Mouse (Mus musculus): ENCODE data around the gene Mcm5. TPM values are rescaled to one million over a fixed set of nuclear protein-coding genes. Genes with fewer than 3 reads are reported as not detected.

The Mcm5 gene
- polyA plus RNA-seq, 1 experiment from 2014 or later, result 188 TPM

DNA sequence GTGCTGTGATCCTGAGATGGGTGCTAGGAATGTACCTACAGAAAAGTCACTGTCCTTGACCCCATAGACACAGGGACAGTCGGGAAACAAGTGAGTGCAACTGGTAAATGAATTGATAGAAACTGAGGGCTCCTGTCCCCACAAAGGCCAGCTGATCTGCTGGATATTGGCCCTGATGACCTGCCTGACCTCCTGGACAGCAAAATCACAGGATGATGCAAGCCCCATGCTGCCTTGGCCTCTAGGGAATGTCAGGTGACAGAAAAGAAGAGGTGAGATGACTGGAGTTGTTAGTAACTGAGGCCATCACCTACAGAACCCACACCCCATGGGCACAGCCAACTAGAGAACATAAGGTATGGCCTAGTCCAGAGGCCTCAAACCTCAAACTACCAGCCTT lies 31.2 kb upstream of the Mcm5 start:
- no peak overlapping the region for H3K9ac ChIP-seq (ENCODE audit: low read depth, low read length)
- H3K27ac ChIP-seq (ENCODE audit: low read depth, low read length), result no peak overlapping the region
- H3K27me3 ChIP-seq (ENCODE audit: control insufficient read depth, insufficient read depth, low read length), result no peaks in the 10 kb centered on the region
- 76% methylated on average over 1 of the region's 1 CpGs for WGBS
- no peak overlapping the region for H3K4me3 ChIP-seq (ENCODE audit: low read length)
- no peak overlapping the region for H3K4me2 ChIP-seq (replicated peaks; ENCODE audit: low read depth, low read length)
- H3K9me3 ChIP-seq (ENCODE audit: control insufficient read depth, low read length), result no peaks in the 10 kb centered on the region
- H3K36me3 ChIP-seq (ENCODE audit: control insufficient read depth, insufficient read depth, low read length), result no peaks in the 10 kb centered on the region
- no peaks in the 10 kb centered on the region for H3K4me1 ChIP-seq (ENCODE audit: control insufficient read depth, insufficient read depth, low read length)
- no peak for ATAC-seq (ENCODE audit: low FRiP score, low TSS enrichment)

- no peaks in the 10 kb centered on the region for H3K36me3 ChIP-seq (ENCODE audit: control insufficient read depth, insufficient read depth, low read length)
- H3K4me3 ChIP-seq (ENCODE audit: low read length), result no peak overlapping the region
- WGBS, result 97% methylated on average over 9 of the region's 9 CpGs
- no peaks in the 10 kb centered on the region for H3K27me3 ChIP-seq (ENCODE audit: control insufficient read depth, insufficient read depth, low read length)
- H3K4me2 ChIP-seq (replicated peaks; ENCODE audit: low read depth, low read length), result no peak overlapping the region
- H3K4me1 ChIP-seq (ENCODE audit: control insufficient read depth, insufficient read depth, low read length), result no peaks in the 10 kb centered on the region
- no peak overlapping the region for H3K27ac ChIP-seq (ENCODE audit: low read depth, low read length)
- H3K9ac ChIP-seq (ENCODE audit: low read depth, low read length), result no peak overlapping the region
- no peaks in the 10 kb centered on the region for H3K9me3 ChIP-seq (ENCODE audit: control insufficient read depth, low read length)
- ATAC-seq (ENCODE audit: low FRiP score, low TSS enrichment), result no peak
These were observed 30.5 kb upstream of the Mcm5 start for GRCm38 (mm10) chr8:75078851-75079250.

- 66% methylated on average over 9 of the region's 9 CpGs for WGBS
- Histone ChIP-seq H3K4me1 (ENCODE audit: control insufficient read depth, insufficient read depth, low read length) (no peaks in the 10 kb centered on the region), H3K4me3 (ENCODE audit: low read length) (no peak overlapping the region)
These were observed 27.9 kb upstream of the Mcm5 start for GRCm38 (mm10) chr8:75081364-75082040.

DNA sequence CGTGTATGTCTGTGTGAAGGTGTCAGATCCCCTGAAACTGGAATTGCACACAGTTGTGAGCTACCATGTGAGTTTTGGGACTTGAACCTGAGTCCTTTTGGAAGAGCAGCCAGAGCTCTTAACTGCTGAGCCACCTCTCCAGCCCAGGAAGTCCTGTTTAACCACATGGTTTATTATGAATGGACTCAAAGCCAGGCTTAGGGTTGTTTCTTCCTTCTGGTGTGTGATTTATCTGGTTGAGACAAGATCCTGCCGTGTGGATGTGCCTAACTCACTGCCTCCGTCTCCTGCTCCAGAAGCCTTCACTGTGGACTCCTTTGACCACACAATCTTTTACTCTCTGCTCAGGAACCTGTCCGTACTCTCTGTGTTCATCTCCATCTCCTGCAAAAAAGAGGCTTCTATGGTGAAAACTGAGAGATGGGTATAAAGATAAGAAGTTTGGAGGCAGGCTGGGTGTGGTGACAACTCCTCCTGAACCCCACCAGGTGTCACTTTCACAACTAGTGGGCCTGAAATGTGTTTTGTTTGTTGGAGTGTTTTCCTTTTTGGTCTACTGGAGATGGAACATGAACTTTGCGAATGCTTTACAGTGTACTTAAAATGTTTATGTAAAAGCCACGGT lies 27.1 kb upstream of the Mcm5 start:
- no peak overlapping the region for H3K4me2 ChIP-seq (replicated peaks; ENCODE audit: low read depth, low read length)
- H3K4me3 ChIP-seq (ENCODE audit: low read length), result no peak overlapping the region
- no peak overlapping the region for H3K27ac ChIP-seq (ENCODE audit: low read depth, low read length)
- H3K27me3 ChIP-seq (ENCODE audit: control insufficient read depth, insufficient read depth, low read length), result no peaks in the 10 kb centered on the region
- no peaks in the 10 kb centered on the region for H3K9me3 ChIP-seq (ENCODE audit: control insufficient read depth, low read length)
- 66% methylated on average over 6 of the region's 6 CpGs for WGBS
- H3K4me1 ChIP-seq (ENCODE audit: control insufficient read depth, insufficient read depth, low read length), result no peaks in the 10 kb centered on the region
- ATAC-seq (ENCODE audit: low FRiP score, low TSS enrichment), result no peak
- no peaks in the 10 kb centered on the region for H3K36me3 ChIP-seq (ENCODE audit: control insufficient read depth, insufficient read depth, low read length)
- no peak overlapping the region for H3K9ac ChIP-seq (ENCODE audit: low read depth, low read length)

More at GRCm38 (mm10) chr8:75081364-75082040, 27.9 kb upstream of the Mcm5 start:
- no peak overlapping the region for H3K4me2 ChIP-seq (replicated peaks; ENCODE audit: low read depth, low read length)
- H3K27me3 ChIP-seq (ENCODE audit: control insufficient read depth, insufficient read depth, low read length), result no peaks in the 10 kb centered on the region
- no peak overlapping the region for H3K27ac ChIP-seq (ENCODE audit: low read depth, low read length)
- H3K9me3 ChIP-seq (ENCODE audit: control insufficient read depth, low read length), result no peaks in the 10 kb centered on the region
- no peaks in the 10 kb centered on the region for H3K36me3 ChIP-seq (ENCODE audit: control insufficient read depth, insufficient read depth, low read length)
- no peak for ATAC-seq (ENCODE audit: low FRiP score, low TSS enrichment)
- H3K9ac ChIP-seq (ENCODE audit: low read depth, low read length), result no peak overlapping the region

DNA sequence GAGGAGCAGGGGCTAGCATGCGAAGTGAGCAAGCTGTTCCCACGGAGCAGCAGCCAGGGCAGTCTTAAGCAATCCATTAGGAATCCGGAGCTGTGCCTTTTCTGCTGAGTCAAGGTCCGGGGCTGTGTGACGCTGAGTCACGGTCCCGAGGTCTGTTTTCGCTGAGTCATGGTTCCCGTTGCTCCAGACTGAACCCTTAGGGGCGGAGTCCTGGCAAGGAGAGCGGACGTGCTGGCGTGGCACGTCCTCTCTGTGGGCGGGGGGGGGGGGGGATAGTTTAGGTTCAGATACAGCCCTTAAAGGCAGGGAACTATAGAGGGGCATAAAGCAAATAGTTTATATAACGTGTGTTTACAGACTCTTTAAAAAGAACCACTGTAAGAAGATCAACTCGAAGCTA lies 25.5 kb upstream of the Mcm5 start:
- WGBS, result 4% methylated on average over 17 of the region's 17 CpGs
- Histone ChIP-seq H3K9ac (ENCODE audit: low read depth, low read length) (no peak overlapping the region), H3K36me3 (ENCODE audit: control insufficient read depth, insufficient read depth, low read length) (no peaks in the 10 kb centered on the region), H3K4me2 (replicated peaks; ENCODE audit: low read depth, low read length) (peak overlapping the region; percentile 44), H3K4me3 (ENCODE audit: low read length) (peak overlapping the region; percentile 23), H3K27ac (ENCODE audit: low read depth, low read length) (no peak overlapping the region), H3K27me3 (ENCODE audit: control insufficient read depth, insufficient read depth, low read length) (no peaks in the 10 kb centered on the region), H3K4me1 (ENCODE audit: control insufficient read depth, insufficient read depth, low read length) (peaks cover 2% of the 10 kb centered on the region; the same call in 1 of the 2 replicates), H3K9me3 (ENCODE audit: control insufficient read depth, low read length) (no peaks in the 10 kb centered on the region)
- ATAC-seq (ENCODE audit: low FRiP score, low TSS enrichment), result peak; percentile 97

GRCm38 (mm10) chr8:75084382-75085064 lies 24.8 kb upstream of the Mcm5 start:
- H3K9ac ChIP-seq (ENCODE audit: low read depth, low read length), result no peak overlapping the region
- H3K4me1 ChIP-seq (ENCODE audit: control insufficient read depth, insufficient read depth, low read length), result peaks cover 9% of the 10 kb centered on the region; the same call in 1 of the 2 replicates
- H3K36me3 ChIP-seq (ENCODE audit: control insufficient read depth, insufficient read depth, low read length), result no peaks in the 10 kb centered on the region
- ATAC-seq (ENCODE audit: low FRiP score, low TSS enrichment), result no peak
- peak overlapping the region; percentile 24; the same call in 1 of the 2 replicates for H3K27ac ChIP-seq (ENCODE audit: low read depth, low read length)
- WGBS, result 78% methylated on average over 3 of the region's 3 CpGs
- no peak overlapping the region; the same call in 1 of the 2 replicates for H3K4me2 ChIP-seq (replicated peaks; ENCODE audit: low read depth, low read length)
- no peaks in the 10 kb centered on the region for H3K27me3 ChIP-seq (ENCODE audit: control insufficient read depth, insufficient read depth, low read length)
- no peak overlapping the region for H3K4me3 ChIP-seq (ENCODE audit: low read length)
- no peaks in the 10 kb centered on the region for H3K9me3 ChIP-seq (ENCODE audit: control insufficient read depth, low read length)

- Histone ChIP-seq H3K4me3 (ENCODE audit: low read length) (no peak overlapping the region), H3K27me3 (ENCODE audit: control insufficient read depth, insufficient read depth, low read length) (no peaks in the 10 kb centered on the region), H3K36me3 (ENCODE audit: control insufficient read depth, insufficient read depth, low read length) (no peaks in the 10 kb centered on the region), H3K27ac (ENCODE audit: low read depth, low read length) (no peak overlapping the region), H3K9ac (ENCODE audit: low read depth, low read length) (no peak overlapping the region), H3K4me2 (replicated peaks; ENCODE audit: low read depth, low read length) (no peak overlapping the region), H3K9me3 (ENCODE audit: control insufficient read depth, low read length) (no peaks in the 10 kb centered on the region), H3K4me1 (ENCODE audit: control insufficient read depth, insufficient read depth, low read length) (peaks cover 11% of the 10 kb centered on the region; the same call in 1 of the 2 replicates)
- no peak for ATAC-seq (ENCODE audit: low FRiP score, low TSS enrichment)
- WGBS, result 92% methylated on average over 2 of the region's 2 CpGs
These were observed 23.4 kb upstream of the Mcm5 start for GRCm38 (mm10) chr8:75086002-75086401.

DNA sequence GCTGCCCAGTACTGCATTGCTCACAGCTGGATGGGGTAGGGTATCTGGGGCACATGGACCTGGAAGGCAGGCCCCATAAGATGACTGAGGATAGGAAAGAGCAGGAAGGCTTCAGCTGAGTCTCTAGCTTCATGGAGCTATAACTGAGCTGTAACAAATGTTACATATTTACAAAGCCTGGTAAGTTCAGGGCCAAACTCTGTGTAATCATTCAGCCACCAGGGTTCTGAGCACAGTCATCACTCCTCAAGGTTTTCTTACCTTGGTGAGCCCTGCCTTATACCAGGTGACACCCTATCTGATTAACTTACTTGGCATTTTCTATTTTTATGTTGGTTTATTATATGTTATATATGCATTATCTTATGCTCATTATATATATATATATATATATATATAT lies 22.2 kb upstream of the Mcm5 start:
- no peak for ATAC-seq (ENCODE audit: low FRiP score, low TSS enrichment)
- Histone ChIP-seq H3K27ac (ENCODE audit: low read depth, low read length) (no peak overlapping the region), H3K27me3 (ENCODE audit: control insufficient read depth, insufficient read depth, low read length) (no peaks in the 10 kb centered on the region), H3K4me3 (ENCODE audit: low read length) (no peak overlapping the region), H3K36me3 (ENCODE audit: control insufficient read depth, insufficient read depth, low read length) (no peaks in the 10 kb centered on the region), H3K9ac (ENCODE audit: low read depth, low read length) (no peak overlapping the region), H3K4me2 (replicated peaks; ENCODE audit: low read depth, low read length) (no peak overlapping the region), H3K4me1 (ENCODE audit: control insufficient read depth, insufficient read depth, low read length) (peaks cover 11% of the 10 kb centered on the region; the same call in 1 of the 2 replicates), H3K9me3 (ENCODE audit: control insufficient read depth, low read length) (no peaks in the 10 kb centered on the region)

Measured in kidney, embryonic 14.5 days (tissue).